Mouse (Mus musculus) inflammation-experienced regulatory T-cells, adult 6 months (primary cell): ENCODE data around the gene Aip. TPM values are rescaled to one million over a fixed set of nuclear protein-coding genes. Genes with fewer than 3 reads are reported as not detected.

Experiments used
- ATAC-seq: one replicate; pipeline ENCODE4 v1.8.0; 2017
- polyA plus RNA-seq, 3 experiments: library from polyadenylated mRNA; unstranded; fragments of 100-300 nt; shearing (Covaris generic); gene quantifications; one replicate each; pipeline ENCODE4 v1.2.1; 2017

Aip gene
- polyA plus RNA-seq, 3 experiments from 2014 or later: 171 to 228 (median 197) TPM

- ATAC-seq: no peak
Observed at GRCm38 (mm10) chr19:4151898-4152297, 26.2 kb upstream of the Aip start.

- ATAC-seq: no peak
Observed at GRCm38 (mm10) chr19:4151488-4151860, 25.8 kb upstream of the Aip start.

GRCm38 (mm10) chr19:4150567-4151487 is 25.2 kb upstream of the Aip start:
- ATAC-seq: no peak

- ATAC-seq: no peak
Observed at GRCm38 (mm10) chr19:4149764-4150461, 24.3 kb upstream of the Aip start.

GRCm38 (mm10) chr19:4149283-4149682 is 23.6 kb upstream of the Aip start:
- ATAC-seq: no peak

GRCm38 (mm10) chr19:4148819-4149218 is 23.2 kb upstream of the Aip start:
- ATAC-seq: no peak

GRCm38 (mm10) chr19:4148491-4148806 is 22.8 kb upstream of the Aip start, which contains the start of gene Coro1b:
TSS of gene Coro1b (plus strand) at chr19:4148619.
- ATAC-seq: peak; percentile 97

- ATAC-seq: no peak
Observed at GRCm38 (mm10) chr19:4147782-4148490, 22.3 kb upstream of the Aip start.

- no peak for ATAC-seq
Observed at GRCm38 (mm10) chr19:4147022-4147405, 21.4 kb upstream of the Aip start.

- ATAC-seq: no peak
Observed at GRCm38 (mm10) chr19:4146366-4147021, 20.8 kb upstream of the Aip start.

- no peak for ATAC-seq
Observed at GRCm38 (mm10) chr19:4145936-4146335, 20.3 kb upstream of the Aip start.

GRCm38 (mm10) chr19:4144550-4145498 is 19.2 kb upstream of the Aip start:
- ATAC-seq: no peak

GRCm38 (mm10) chr19:4143759-4144268 is 18.2 kb upstream of the Aip start, which contains the start of gene Cabp4:
TSS of gene Cabp4 (minus strand) at chr19:4144033.
- no peak for ATAC-seq

- ATAC-seq: no peak
Observed at GRCm38 (mm10) chr19:4142416-4143173, 16.9 kb upstream of the Aip start.

GRCm38 (mm10) chr19:4140147-4140546 is 14.5 kb upstream of the Aip start:
- ATAC-seq: no peak

- no peak for ATAC-seq
Observed at GRCm38 (mm10) chr19:4139446-4139845, 13.8 kb upstream of the Aip start, which contains the start of gene Gpr152. TSS of gene Gpr152 (plus strand) at chr19:4139787.

- ATAC-seq: no peak
Observed at GRCm38 (mm10) chr19:4137913-4138312, 12.3 kb upstream of the Aip start.

- ATAC-seq: no peak
Observed at GRCm38 (mm10) chr19:4136463-4136862, 10.8 kb upstream of the Aip start.

GRCm38 (mm10) chr19:4135963-4136345 is 10.3 kb upstream of the Aip start:
- ATAC-seq: peak; percentile 74

GRCm38 (mm10) chr19:4135229-4135962 is 9.7 kb upstream of the Aip start:
- peak; percentile 85 for ATAC-seq
